Mouse (Mus musculus) lung, embryonic 16.5 days (tissue): Measurements from ENCODE around the gene Myo9a. TPM values are rescaled to one million over a fixed set of nuclear protein-coding genes. Genes with fewer than 3 reads are reported as not detected.
"Not testable (repeated sequence)": the region's sequence is repeated elsewhere in the genome, so short reads cannot be mapped to it uniquely, and the experiment has no call there.

ENCODE experiments used
- ATAC-seq: fragments of 200-750 bp; cut with Nextera tagmentation; 2 replicates; pipeline ENCODE4 v1.8.0; 2017; ENCODE audit warnings: low read depth, mild to moderate bottlenecking, moderate library complexity
- H3K27ac ChIP-seq: fragments of 300-500 bp; sonication (generic); 2 replicates; pipeline ENCODE4 v1.5.1; 2014; ENCODE audit warnings: mild to moderate bottlenecking, control low read depth, low read length
- H3K27me3 ChIP-seq: fragments of 300-500 bp; sonication (generic); 2 replicates; pipeline ENCODE4 v1.6.1; 2014; ENCODE audit warnings: low read depth, low read length, mixed read lengths; ENCODE audit not compliant: control insufficient read depth, insufficient read depth
- H3K36me3 ChIP-seq: fragments of 300-500 bp; sonication (generic); 2 replicates; pipeline ENCODE4 v1.6.1; 2014; ENCODE audit warnings: low read length; ENCODE audit not compliant: control insufficient read depth, insufficient read depth
- H3K4me1 ChIP-seq: fragments of 300-500 bp; sonication (generic); replicated peaks from 2 replicates; pipeline ENCODE4 v1.6.1; 2014; ENCODE audit warnings: low read length, mixed read lengths; ENCODE audit not compliant: control insufficient read depth, insufficient read depth
- H3K4me2 ChIP-seq: fragments of 300-500 bp; sonication (generic); 2 replicates; pipeline ENCODE4 v1.6.1; 2014; ENCODE audit warnings: low read depth, low read length, control low read depth
- H3K4me3 ChIP-seq: fragments of 300-500 bp; sonication (generic); 2 replicates; pipeline ENCODE4 v1.5.1; 2014; ENCODE audit warnings: mild to moderate bottlenecking, low read length, control low read depth
- H3K9ac ChIP-seq: fragments of 300-500 bp; sonication (generic); 2 replicates; pipeline ENCODE4 v1.6.1; 2014; ENCODE audit warnings: low read length, control low read depth
- H3K9me3 ChIP-seq: fragments of 300-500 bp; sonication (generic); 2 replicates; pipeline ENCODE4 v1.6.1; 2016; ENCODE audit warnings: low read length; ENCODE audit not compliant: control insufficient read depth
- WGBS: fragments of 180-500 bp; shearing (Covaris S2); extraction: QIAGEN DNeasy Blood & Tissue Kit; methylation state at CpG from one replicate; pipeline ENCODE4 v1.1.7; 2014; 5-methylcytosine and 5-hydroxymethylcytosine counted together
- polyA plus RNA-seq: library from polyadenylated mRNA; unstranded; fragments of >200 nt; fragmentation: Nextera tagmentation; extraction: Ambion mirVana; gene quantifications from 2 replicates; pipeline ENCODE4 v1.2.1, GENCODE M21; 2015

Myo9a gene
- polyA plus RNA-seq, 1 experiment from 2014 or later: 12.3 TPM

GRCm38 (mm10) chr9:59806046-59806774 lies 55.5 kb downstream of the Myo9a start:
- not testable (repeated sequence) for H3K9me3 ChIP-seq
- WGBS: 43% methylated on average over 2 of the region's 3 CpGs

DNA sequence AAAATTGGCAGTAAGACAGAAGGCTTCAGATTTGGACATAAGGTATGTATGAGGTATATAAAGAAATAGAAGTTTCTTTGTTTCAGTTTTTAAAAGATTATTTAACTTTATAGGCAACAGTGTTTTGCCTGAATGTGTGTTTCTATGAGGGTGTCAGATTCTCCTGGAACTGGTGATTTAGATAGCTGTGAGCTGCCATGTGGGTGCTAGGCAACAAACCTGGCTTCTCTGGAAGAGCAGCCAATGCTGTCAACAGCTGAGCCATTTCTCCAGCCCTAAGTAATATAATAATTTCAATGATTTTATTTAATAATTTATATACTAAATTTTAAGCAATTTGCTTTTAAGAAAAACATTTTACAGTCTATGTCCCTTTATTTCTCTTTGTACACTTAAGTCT lies 133.9 kb downstream of the Myo9a start:
- Histone ChIP-seq H3K4me3 (no peak overlapping the region), H3K27me3 (no peaks in the 10 kb centered on the region), H3K9me3 (no peaks in the 10 kb centered on the region), H3K36me3 (peaks cover 2% of the 10 kb centered on the region), H3K9ac (no peak overlapping the region), H3K27ac (no peak overlapping the region), H3K4me2 (no peak overlapping the region), H3K4me1 (no peaks in the 10 kb centered on the region)
- ATAC-seq: no peak

More at GRCm38 (mm10) chr9:59806046-59806774, 55.5 kb downstream of the Myo9a start:
- not testable (repeated sequence) for H3K4me2 ChIP-seq, H3K27me3 ChIP-seq, H3K9ac ChIP-seq, H3K4me1 ChIP-seq, H3K36me3 ChIP-seq, H3K4me3 ChIP-seq
- H3K27ac ChIP-seq: peak overlapping the region; percentile 65
- peak; percentile 60; the same call in 1 of the 2 replicates for ATAC-seq

DNA sequence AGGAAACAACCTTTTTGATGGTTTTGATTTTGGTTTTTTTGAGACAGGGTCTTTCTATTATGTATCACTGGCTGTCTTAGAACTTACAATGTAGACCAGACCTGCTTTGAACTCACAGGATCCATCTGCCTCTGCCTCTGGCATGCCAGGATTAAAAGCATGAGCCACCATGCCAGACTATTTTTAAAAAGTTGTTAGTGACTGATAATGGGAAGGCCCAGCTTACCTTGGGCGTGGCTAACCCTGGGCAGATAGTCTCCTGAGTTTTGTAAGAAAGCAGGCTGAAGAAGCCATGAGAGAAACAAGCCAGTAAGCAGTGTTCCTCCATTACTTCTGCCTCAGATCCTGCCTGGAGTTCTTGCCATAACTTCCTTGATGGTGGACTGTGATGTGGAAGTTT lies 152.7 kb downstream of the Myo9a start:
- Histone ChIP-seq H3K9ac (no peak overlapping the region), H3K36me3 (peaks cover 6% of the 10 kb centered on the region), H3K4me1 (no peaks in the 10 kb centered on the region), H3K9me3 (no peaks in the 10 kb centered on the region), H3K4me2 (no peak overlapping the region), H3K4me3 (no peak overlapping the region), H3K27ac (no peak overlapping the region), H3K27me3 (no peaks in the 10 kb centered on the region)
- 75% methylated on average over 1 of the region's 1 CpGs for WGBS
- no peak for ATAC-seq

DNA sequence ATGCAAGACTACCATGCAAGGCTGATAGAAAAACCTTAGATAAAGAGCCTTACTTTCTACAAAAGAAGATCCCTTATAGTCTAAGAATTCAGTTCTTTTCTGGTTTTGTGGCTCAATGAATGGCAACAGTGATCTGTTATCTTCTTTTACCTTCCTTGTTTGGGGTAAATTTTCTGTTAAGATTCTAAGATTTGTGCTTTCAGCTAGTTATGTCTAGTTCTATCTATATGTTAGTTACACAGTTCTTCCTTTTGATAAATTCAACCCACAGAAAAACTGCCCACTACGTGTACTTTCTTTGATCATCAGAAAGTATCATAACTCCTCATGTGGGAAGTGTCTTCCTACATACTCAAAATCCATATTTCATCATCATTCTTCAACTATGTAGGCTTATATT lies 164.1 kb downstream of the Myo9a start:
- Histone ChIP-seq H3K36me3 (0 out of 2 replicates have a peak, but pooled peaks cover 3% of the 10 kb centered on the region), H3K9me3 (no peaks in the 10 kb centered on the region), H3K4me1 (no peaks in the 10 kb centered on the region), H3K4me3 (no peak overlapping the region), H3K4me2 (no peak overlapping the region), H3K27me3 (no peaks in the 10 kb centered on the region), H3K9ac (no peak overlapping the region), H3K27ac (no peak overlapping the region)
- 93% methylated on average over 1 of the region's 1 CpGs for WGBS
- ATAC-seq: no peak

DNA sequence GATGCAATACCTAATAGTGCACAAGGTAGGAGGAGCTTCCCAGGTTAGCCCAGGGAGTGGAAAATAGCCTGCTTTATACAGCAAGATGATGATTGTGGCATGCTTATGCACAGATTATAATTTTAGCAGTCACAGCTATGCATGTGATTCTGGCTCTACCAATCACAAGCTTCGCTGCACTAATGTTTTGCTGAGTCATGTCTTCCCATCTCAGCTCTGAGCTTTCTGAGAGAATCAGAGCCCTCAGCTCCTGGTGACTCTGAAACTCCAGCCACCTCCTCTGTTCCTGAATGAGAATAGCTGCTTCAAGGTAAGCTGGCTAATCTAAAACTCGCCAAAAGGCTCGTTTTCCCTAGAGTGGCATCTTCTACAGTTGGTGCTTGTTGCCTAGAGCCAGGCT lies 179.6 kb downstream of the Myo9a start:
- Histone ChIP-seq H3K4me2 (no peak overlapping the region), H3K4me1 (no peaks in the 10 kb centered on the region), H3K4me3 (no peak overlapping the region), H3K27ac (no peak overlapping the region), H3K9me3 (no peaks in the 10 kb centered on the region), H3K27me3 (no peaks in the 10 kb centered on the region), H3K36me3 (no peaks in the 10 kb centered on the region), H3K9ac (no peak overlapping the region)
- 84% methylated on average over 3 of the region's 3 CpGs for WGBS
- no peak for ATAC-seq

DNA sequence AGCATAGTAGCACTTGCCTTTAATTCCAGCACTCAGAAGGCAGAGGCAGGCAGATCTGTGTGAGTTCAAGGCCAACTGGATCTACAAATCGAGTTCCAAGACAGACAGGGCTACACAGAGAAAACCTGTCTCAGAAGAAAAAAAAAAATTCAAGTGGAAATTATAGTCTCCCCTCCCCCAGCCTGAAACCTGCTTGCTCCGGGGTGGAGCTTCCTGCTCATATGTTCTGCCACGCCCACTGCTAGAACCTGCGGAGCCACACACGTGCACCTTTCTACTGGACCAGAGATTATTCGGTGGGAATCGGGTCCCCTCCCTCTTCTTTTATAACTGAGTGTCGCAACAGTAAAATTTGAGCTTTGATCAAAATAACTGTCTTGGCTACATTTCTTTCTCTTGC lies 185.2 kb downstream of the Myo9a start:
- 74% methylated on average over 8 of the region's 8 CpGs for WGBS
- H3K36me3 ChIP-seq, H3K4me1 ChIP-seq, H3K9ac ChIP-seq, H3K9me3 ChIP-seq, H3K27ac ChIP-seq, H3K4me2 ChIP-seq, H3K27me3 ChIP-seq, H3K4me3 ChIP-seq, ATAC-seq: not testable (repeated sequence)

- H3K9me3 ChIP-seq: no peaks in the 10 kb centered on the region
Observed at GRCm38 (mm10) chr9:59938529-59938928, 187.8 kb downstream of the Myo9a start.

DNA sequence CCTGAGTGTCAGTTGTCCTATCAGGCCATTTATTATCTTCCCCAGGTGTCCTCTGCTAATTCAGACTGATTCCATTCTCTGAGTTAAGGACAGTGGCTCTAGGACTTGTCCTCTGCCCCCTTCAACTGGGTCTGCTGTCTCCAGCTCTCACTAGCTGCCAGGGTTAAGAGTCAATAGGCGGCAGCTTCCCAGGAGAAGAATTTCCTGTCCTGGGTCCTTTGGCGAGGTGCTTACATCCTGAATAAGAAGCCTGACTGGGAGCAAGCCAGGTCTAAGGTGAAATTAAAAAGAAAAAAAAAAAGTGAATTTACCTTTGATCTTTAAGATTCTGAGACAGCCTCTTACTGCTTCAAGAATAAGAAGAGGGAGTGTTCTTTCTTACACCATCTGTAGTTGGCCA lies 189.0 kb downstream of the Myo9a start:
- no peak for ATAC-seq
- H3K9ac ChIP-seq: no peak overlapping the region
- H3K4me2 ChIP-seq: no peak overlapping the region; the same call in 1 of the 2 replicates
- WGBS: 37% methylated on average over 2 of the region's 2 CpGs
- H3K9me3 ChIP-seq: no peaks in the 10 kb centered on the region
- H3K4me1 ChIP-seq: peaks cover 15% of the 10 kb centered on the region; the same call in 1 of the 2 replicates
- H3K36me3 ChIP-seq: no peaks in the 10 kb centered on the region
- H3K27ac ChIP-seq: peak overlapping the region; percentile 51; the same call in 1 of the 2 replicates
- H3K27me3 ChIP-seq: no peaks in the 10 kb centered on the region
- H3K4me3 ChIP-seq: no peak overlapping the region

More at GRCm38 (mm10) chr9:59938529-59938928, 187.8 kb downstream of the Myo9a start:
- no peaks in the 10 kb centered on the region for H3K27me3 ChIP-seq
- 81% methylated on average over 8 of the region's 8 CpGs for WGBS
- H3K4me3 ChIP-seq: no peak overlapping the region
- no peaks in the 10 kb centered on the region for H3K36me3 ChIP-seq
- ATAC-seq: no peak
- no peak overlapping the region for H3K27ac ChIP-seq
- peaks cover 15% of the 10 kb centered on the region; the same call in 1 of the 2 replicates for H3K4me1 ChIP-seq
- no peak overlapping the region for H3K9ac ChIP-seq
- H3K4me2 ChIP-seq: no peak overlapping the region

- Histone ChIP-seq H3K27me3 (no peaks in the 10 kb centered on the region), H3K9ac (no peak overlapping the region), H3K36me3 (no peaks in the 10 kb centered on the region), H3K4me3 (no peak overlapping the region), H3K4me1 (peaks cover 15% of the 10 kb centered on the region; the same call in 1 of the 2 replicates), H3K9me3 (no peaks in the 10 kb centered on the region), H3K27ac (peak overlapping the region; percentile 15; the same call in 1 of the 2 replicates), H3K4me2 (no peak overlapping the region)
- 40% methylated on average over 11 of the region's 12 CpGs for WGBS
- no peak; the same call in 1 of the 2 replicates for ATAC-seq
Observed at GRCm38 (mm10) chr9:59940913-59941884, 190.5 kb downstream of the Myo9a start.
